Mouse (Mus musculus) heart, adult 8-10 months (tissue): ENCODE data around the gene Tmod2. TPM values are rescaled to one million over a fixed set of nuclear protein-coding genes. Genes with fewer than 3 reads are reported as not detected.
"Not testable (repeated sequence)": the region's sequence is repeated elsewhere in the genome, so short reads cannot be mapped to it uniquely, and the experiment has no call there.

Experiments used
- DNase-seq: peaks from one replicate; pipeline ENCODE4 v3.0.0; 2022; ENCODE audit warnings: low spot score
- total RNA-seq, 4 experiments: library from RNA; stranded (reverse); gene quantifications; 2 replicates each; pipeline ENCODE4 v1.2.4; 2022

Gene Tmod2
- total RNA-seq, 4 experiments from 2014 or later, result 4.2 to 5.2 (median 4.4) TPM

DNA sequence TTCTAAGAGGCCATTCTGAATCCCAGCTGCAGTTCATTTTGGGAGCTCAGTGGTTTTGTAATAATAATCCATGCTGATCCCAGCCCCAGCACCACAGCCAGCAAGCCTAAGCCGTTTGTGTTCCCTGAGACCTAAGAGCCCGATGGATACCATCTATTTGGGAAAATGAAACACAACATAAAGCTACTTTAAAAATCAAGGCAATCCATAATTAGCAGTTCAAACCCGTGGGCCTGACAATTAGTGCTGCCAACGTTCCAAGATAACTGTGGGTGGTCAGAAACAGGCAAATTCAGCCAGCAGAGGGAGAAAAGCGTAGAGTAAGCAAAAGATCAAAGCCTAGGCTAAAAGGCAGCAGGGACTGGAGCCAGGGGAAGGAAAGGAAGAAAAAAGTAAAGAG is 59.8 kb downstream of the Tmod2 start:
- DNase-seq, result no peak

GRCm38 (mm10) chr9:75549010-75549409 is 62.1 kb downstream of the Tmod2 start:
- peak; percentile 60 for DNase-seq

- peak; percentile 97 for DNase-seq
These were observed 64.1 kb downstream of the Tmod2 start for GRCm38 (mm10) chr9:75546885-75547553.

DNA sequence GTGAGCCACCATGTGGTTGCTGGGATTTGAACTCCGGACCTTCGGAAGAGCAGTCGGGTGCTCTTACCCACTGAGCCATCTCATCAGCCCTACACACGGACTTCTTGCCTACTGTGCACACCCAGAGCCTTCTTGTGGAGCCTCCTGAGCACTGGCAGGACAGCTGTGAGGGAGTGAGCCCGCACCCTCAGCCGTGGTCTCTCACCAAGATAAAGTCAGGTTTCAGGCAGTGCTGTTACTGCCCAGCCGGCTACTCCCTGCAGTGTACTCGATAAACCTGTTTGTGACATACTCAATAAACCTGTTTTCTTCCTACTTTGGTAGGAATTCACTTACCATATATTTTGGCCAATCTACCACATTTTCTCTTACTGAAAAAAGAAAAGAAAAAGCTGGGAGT is 65.6 kb downstream of the Tmod2 start:
- DNase-seq, result no peak

- DNase-seq, result no peak
These were observed 69.6 kb downstream of the Tmod2 start for GRCm38 (mm10) chr9:75541497-75541896.

DNA sequence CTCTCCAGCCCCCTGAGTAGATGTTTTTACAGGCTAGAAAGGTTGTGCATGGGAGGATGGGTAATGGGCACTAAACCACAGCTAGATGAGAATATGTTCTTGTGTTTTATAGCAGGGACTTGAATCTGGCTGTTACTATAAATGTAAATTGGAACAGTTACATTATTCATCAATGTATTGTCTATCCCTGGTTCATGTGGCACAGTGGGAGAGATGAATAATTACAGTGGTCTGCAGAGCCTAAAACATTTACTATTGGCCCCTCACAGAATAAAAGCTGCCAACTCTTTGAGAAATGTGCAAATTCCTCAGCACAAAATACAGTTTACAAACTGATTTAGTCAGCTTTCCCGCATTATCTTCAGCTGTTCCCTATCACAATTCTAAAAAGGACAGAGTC is 74.7 kb downstream of the Tmod2 start:
- no peak for DNase-seq

DNA sequence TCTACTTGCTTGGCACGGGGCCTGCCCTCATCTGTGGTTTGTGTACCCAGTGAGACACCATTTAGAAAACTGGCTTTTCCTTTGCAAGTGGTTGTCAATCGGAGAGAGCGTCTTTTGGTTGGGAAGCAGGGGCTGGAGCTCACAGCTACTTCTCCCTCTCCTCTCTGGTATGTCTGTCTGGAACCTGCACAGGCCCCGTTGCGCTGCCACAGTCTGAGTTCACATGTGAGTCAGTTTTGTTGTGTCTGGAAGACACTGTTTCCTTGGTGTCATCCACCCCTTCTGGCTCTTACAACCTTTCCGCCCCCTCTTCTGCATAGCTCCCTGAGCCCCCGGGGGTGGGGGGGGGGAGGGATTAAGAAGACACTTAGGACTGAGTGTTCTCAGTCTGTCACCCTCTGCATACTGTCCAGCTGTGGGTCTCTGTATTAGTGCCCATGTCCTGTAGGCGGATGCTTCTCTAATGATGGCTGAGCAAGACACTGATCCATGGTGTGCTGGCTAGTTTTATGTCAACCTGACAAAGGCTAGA is 76.6 kb downstream of the Tmod2 start:
- DNase-seq, result no peak

DNA sequence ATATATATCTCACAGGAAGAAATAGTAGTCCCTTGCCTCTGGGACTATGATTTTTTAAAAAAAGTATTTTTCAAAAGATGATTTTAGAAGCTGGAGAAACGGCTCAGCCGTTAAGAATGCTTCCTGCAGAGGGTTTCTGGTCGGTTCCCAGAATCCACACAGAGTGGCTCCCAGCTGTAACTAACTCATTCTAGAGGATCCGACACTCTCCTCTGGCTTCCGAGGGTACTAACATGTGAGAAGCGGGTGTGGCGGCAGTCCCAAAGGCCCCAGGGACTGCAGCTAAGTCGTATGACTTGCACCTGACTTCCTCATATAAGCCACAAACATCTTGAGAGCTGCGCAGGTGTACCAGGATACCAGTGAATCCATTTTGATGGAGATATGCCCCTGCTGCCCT is 78.1 kb downstream of the Tmod2 start:
- not testable (repeated sequence) for DNase-seq

- DNase-seq, result no peak
These were observed 78.7 kb downstream of the Tmod2 start for GRCm38 (mm10) chr9:75532461-75532860.

- DNase-seq, result no peak
These were observed 81.8 kb downstream of the Tmod2 start for GRCm38 (mm10) chr9:75529358-75529757.

DNA sequence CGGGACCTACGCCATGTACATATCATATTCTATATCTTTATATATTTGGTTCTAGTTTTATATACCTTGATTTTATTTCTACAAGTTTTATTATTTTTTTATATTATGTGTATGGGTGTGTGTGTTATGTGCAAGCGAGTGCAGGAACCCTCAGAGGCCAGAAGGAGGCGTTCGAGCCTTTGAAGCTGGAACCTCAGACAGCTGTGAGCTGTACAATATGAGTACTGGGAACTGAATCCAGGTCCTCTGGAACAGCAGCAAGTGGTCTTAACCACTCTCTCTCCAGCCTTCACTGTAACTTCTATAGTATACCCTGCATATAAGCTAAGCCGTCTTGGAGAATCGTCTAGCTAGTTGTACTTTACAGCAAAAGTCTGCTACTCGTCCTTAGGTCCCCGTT is 83.0 kb downstream of the Tmod2 start:
- no peak for DNase-seq

DNA sequence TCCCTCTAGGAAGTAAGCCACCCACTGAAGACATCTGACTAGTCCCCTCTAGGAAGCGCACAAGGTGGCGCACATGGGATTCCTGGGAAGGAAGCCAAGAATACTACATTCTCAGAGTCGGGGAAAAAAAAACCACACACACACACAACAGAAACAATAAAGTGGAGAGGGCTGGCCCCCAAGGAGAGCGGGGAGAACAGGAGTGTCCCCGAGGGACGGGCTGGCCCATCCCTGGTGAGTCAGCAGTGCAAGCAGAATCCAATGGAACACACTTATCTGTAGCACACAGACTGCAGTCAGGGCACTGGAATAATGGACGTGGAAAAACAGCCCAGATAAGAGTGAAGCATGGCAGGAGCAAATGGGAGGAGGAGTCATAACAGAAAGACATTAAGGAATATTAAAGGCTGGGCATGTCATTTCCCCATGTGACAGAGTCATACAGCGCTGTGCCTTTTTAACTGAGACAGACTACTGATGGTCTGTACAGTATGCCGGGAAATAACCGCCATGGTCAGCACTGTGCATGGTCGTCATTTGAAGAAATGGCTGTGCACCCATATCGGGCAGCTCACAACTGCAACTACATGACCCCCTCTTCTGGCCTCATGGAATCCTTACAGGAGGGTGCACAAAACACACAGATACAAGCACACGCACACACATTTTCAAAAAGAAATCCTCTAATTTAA is 83.6 kb downstream of the Tmod2 start:
- DNase-seq, result peak; percentile 79

DNA sequence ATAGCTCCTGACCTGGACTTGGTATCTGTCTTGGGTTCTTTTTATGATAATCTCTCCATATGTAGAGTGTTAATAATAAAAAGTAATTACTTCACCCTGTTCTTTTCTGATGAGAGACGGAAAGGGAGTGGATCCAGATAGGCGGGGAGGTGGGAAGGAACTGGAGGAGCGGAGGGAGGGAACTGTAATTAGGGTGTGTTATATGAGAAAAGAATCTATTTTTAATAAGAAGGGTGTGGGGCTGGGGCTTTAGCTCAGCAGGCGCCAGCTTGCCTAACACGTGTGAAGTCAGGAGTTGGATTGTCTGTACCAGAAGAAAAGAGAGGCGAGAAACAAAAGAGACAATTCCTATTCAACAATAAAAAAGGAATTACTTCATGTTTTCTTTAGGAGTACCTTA is 87.5 kb downstream of the Tmod2 start:
- DNase-seq, result peak; percentile 80

DNA sequence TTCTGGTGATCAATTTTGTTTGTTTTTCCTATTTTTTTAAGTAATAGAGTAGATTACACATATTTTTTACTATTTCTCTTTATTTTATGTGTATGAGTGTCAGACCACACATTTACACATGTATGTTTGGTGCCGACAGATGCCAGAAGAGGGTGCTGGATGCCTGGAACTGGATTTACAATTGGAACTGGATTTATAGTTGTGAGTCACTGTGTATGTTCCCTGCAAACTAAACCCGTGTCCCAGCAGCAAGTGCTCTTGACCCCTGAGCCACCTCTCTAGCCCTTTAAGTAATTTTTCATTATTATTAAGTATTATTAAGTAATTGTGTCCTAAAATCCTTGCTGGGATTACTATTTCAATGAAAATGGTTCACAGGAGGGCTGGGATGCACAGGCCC is 88.9 kb downstream of the Tmod2 start:
- no peak for DNase-seq

GRCm38 (mm10) chr9:75521788-75522187 is 89.3 kb downstream of the Tmod2 start:
- peak; percentile 62 for DNase-seq

GRCm38 (mm10) chr9:75520940-75521339 is 90.2 kb downstream of the Tmod2 start:
- no peak for DNase-seq

- DNase-seq, result no peak
These were observed 93.4 kb downstream of the Tmod2 start for GRCm38 (mm10) chr9:75517751-75518150.

Other genes starting within 250 kb of the Tmod2 start
- 10 to 100 TPM; 21.8 to 25.3 (median 22.6) TPM for gene Mapk6, start 201.3 kb downstream of the Tmod2 start, total RNA-seq
- gene Leo1, start 169.8 kb downstream of the Tmod2 start, total RNA-seq, result 10 to 100 TPM in 3 of 4 experiments, 1 to 10 TPM in 1; 8.9 to 14.0 (median 12.8) TPM
- gene Tmod3, start 51.7 kb downstream of the Tmod2 start, total RNA-seq, result 10 to 100 TPM; 48.4 to 59.3 (median 58.7) TPM
- 10 to 100 TPM in 2 of 4 experiments, 1 to 10 TPM in 2; 7.6 to 11.7 (median 9.2) TPM for gene Lysmd2, start 14.4 kb upstream of the Tmod2 start, total RNA-seq
- under 1 TPM in 3 of 4 experiments, not detected in 1; 0.19 to 0.60 (median 0.19) TPM for gene Scg3, start 72.7 kb upstream of the Tmod2 start, total RNA-seq
- 1 to 10 TPM in 1 of 4 experiments, under 1 TPM in 3; 0.38 to 1.0 (median 0.75) TPM for gene Bmp5, start 164.0 kb upstream of the Tmod2 start, total RNA-seq